Mouse (Mus musculus): ENCODE results near the gene Ice2.

DNA sequence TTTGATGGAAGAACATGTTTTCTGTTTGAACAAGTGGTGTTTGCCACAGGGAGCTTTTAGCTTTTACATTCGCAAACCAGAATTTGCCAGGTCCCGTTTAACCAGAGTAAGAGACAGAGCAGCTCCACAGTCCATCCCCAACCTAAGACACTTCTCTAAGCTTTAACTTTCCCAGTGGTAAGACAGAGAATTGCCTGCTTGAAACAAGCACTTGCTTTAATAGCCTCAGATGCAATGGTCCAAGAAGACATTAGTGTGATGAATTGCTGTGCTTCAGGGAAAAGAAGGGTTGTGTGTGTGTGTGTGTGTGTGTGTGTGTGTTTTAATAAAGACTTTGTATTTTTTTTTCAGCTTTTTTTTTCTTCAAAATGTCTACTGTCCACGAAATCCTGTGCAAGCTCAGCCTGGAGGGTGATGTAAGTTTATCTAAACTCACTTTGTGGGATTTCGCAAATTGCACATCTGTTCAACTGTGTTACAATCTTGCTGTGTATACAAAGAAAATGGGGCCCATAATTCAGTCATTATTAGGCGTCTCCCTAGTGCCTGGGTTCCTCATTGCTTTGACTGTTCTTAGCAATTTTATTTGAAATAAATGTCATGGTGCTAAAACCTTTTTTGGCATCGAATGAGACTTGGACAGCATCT, 66.5 kb downstream of the Ice2 start:
- TF ChIP-seq CTCF (IDR thresholded peaks at IDR 0.05) (no peak), EP300 (IDR thresholded peaks at IDR 0.05) (no peak)
